Mouse (Mus musculus) right cerebral cortex, adult 18-20 months (tissue): ENCODE measurements at regions not wholly inside any gene's neighbourhood (a gene's known extent, or its start where the extent isn't known, plus 50 kb on each side); places are given as distances from the start of the nearest gene placed in this dataset.
"Not testable (repeated sequence)": the region's sequence is repeated elsewhere in the genome, so short reads cannot be mapped to it uniquely, and the experiment has no call there.

ENCODE experiments used
- DNase-seq: peaks from one replicate; pipeline ENCODE4 v3.0.0; 2022; ENCODE audit warnings: mixed read lengths

GRCm38 (mm10) chr13:46026018-46026417 is 61.2 kb upstream of the Atxn1 start:
- DNase-seq: no peak

DNA sequence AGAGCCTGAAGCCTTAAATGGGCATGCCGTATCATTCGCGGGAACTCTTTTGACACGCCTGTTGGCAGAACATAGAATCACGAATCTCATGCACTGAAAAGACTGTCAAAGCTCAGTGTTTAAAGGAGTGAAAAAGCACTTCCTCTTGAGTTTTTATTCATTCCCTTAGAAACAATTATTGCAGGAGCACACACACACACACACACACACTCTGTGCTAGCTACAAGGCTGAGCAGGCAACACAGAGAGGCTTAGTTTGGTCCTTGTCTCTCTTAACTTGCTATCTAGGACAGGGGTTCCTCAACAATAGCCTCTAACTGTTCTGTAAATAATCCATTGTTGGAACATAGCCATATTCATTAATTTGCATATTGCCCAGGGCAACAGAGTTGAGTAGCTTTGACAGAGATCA is 58.8 kb upstream of the Atxn1 start:
- DNase-seq: no peak

DNA sequence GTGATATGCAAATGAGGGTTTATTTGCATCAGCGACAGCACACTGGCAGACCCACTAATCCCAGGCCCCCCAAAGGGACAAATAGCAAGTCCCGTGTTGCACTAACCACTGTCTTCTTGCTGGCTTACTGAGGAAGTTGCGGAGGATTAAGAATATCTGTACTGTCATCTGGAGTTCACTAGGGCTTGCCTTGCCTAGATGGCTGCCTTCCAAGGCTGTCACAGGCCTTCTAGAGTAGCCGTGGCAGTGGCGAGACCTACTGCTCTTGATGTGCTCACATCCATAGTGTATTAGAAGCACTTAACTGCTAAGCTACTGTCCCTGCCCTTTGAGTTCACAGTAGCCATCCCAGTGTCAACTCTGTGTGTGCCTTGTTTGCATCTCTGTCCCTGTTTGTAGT is 58.4 kb upstream of the Atxn1 start:
- no peak for DNase-seq

DNA sequence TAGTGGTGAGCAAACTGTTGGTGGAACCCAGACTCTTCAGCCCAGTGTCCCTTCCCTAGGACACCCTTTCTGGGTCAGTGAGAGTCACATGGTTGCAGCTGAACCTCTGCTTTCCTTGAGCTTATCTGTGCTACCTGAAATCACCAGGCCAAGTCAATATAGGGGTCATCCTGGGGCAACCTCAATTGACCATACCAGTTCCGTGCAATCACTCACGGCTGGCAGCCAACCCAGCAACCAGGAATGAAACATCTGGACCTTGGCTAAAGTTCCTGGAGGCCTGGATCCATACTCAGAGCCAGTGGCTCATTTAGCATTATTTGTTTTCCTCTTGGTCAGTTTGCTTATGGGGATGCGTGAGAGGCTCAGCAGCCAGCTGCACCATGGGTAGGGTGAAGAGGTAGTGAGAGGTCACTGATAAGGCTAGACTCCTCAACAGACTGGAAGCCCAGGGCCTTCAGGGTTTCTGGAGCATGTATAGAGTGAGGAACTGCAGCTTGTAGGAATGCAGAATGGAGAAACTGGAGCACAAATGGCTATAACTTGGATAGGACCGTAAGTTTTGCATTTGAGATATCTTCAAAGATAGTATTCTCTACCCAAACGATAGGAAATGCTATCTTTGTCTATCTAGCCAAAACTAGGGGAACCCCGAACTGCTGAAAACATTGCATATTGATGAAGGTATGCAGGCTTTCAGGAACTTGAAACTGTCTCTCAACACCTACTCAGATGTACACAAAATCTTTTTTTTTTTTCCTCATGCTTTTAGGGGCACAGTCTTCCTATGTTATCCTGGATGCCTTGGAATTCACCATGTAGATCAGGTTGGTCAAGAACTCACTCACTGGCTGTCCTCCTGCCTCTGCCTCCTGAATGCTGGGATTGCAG is 56.4 kb upstream of the Atxn1 start:
- DNase-seq: no peak

- DNase-seq: peak; percentile 36
These were observed 54.8 kb upstream of the Atxn1 start for GRCm38 (mm10) chr13:46019431-46020166.

DNA sequence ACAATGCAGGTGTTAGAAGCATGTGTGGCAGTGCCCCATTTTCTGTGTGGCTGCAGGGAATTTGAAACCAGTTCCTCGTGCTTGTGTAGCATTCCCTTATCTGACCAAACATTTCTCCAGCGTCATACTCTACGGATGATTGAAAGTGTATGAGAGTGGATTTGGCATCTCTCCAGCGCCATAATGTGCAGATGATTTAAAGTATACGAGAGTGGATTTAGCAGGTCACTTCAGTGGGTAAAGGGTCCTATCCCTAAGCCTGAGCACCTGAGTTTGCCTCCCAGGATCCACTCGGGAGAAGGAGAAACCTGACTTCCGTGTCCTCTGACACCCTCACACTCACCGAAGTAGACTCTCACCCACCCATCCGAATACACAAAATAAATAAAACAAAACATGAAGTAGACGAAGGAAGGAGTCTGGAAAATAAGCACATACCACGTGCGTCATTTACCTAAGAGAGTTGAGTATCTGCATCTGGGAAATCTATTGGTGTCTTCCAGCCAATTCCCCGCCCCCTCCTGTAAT is 54.2 kb upstream of the Atxn1 start:
- DNase-seq: no peak

- DNase-seq: no peak
These were observed 52.9 kb upstream of the Atxn1 start for GRCm38 (mm10) chr13:46017742-46018141.

- DNase-seq: not testable (repeated sequence)
These were observed 52.2 kb upstream of the Atxn1 start for GRCm38 (mm10) chr13:46017011-46017410.

DNA sequence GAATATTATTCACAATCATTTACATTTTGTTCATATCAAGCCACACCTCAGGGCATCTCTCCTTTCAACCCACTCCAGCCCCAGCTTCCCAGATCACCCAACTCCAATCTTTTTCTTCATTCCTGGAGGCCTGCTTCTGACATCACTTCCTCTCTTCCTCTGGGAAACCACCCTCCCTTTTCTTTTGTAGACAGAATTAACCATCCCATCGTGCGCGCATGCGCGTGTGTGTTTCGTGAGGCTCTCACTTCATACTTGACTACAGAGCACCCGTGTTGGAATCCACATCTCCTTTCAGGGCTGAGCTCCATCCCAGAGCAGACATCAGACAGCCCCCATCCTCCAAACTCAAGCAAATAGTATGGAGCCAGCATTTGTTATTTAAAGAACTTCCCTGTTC is 50.4 kb upstream of the Atxn1 start:
- no peak for DNase-seq

- no peak for DNase-seq
These were observed 49.8 kb upstream of the Atxn1 start for GRCm38 (mm10) chr13:46014637-46015036.
